17 mouse cellular contexts compared by ENCODE assay signal in genomic region chr14:37208256-37208655, GRCm38 (mm10).
DNase-seq lines count a peak whose midpoint lies in the region; ATAC-seq lines count a peak whose summit lies in the region.
"Had no signal": no experiment of that assay in that cellular context is flagged by ENCODE, and none has a peak within 500 bp of the region (broad histone marks: within the 10 kb centered on the region; RNA-seq: fewer than 3 reads in every experiment).

No protein-coding gene starts in this region.

- DNase-seq in frontal cortex, postnatal 25 days (ENCODE audit: low spot score in 2 of 2): no peak
- DNase-seq in layer of hippocampus, adult 9-10 months (ENCODE audit: low spot score): peak; percentile 1
- DNase-seq in layer of hippocampus, postnatal 10 days (ENCODE audit: low spot score in 2 of 2): no peak
- peak; percentile 12 for DNase-seq in right cerebral cortex, adult 18-20 months
- DNase-seq in right cerebral cortex, postnatal 4 days: no peak
- DNase-seq: adrenal gland, postnatal 14 days; cerebellum, adult 18-20 months; cerebellum, adult 9-11 months; cerebellum, postnatal 36 days; gastrocnemius, postnatal 10 days; heart, adult 18-20 months; heart, postnatal 10 days; heart, postnatal 4 days had no signal

- ATAC-seq in frontal cortex, adult (ENCODE audit: low TSS enrichment): peak; percentile 87
- ATAC-seq: activated CD4-positive, CD25-positive, alpha-beta regulatory T cell, adult 4 months; hindbrain, embryonic 16.5 days; Patski had no signal

Comparison
In these comparisons a context has a peak if more than half of its experiments do, and no peak if none do; other contexts are left out.
1. DNase-seq: peak in layer of hippocampus, adult 9-10 months (single experiment) and right cerebral cortex, adult 18-20 months (single experiment); none in frontal cortex, postnatal 25 days (0 of 2), layer of hippocampus, postnatal 10 days (0 of 2) and right cerebral cortex, postnatal 4 days (single experiment).